Mouse (Mus musculus) CH12.LX (cell line): ENCODE measurements at regions not wholly inside any gene's neighbourhood (a gene's known extent, or its start where the extent isn't known, plus 50 kb on each side); places are given as distances from the start of the nearest gene placed in this dataset.

Experiments
- CTCF ChIP-seq, 2 experiments: IDR thresholded peaks in 1 of 2; conservative IDR thresholded peaks in 1 of 2; 2 replicates each; pipeline ENCODE4 v1.5.1; 2011 to 2012; ENCODE audit warnings: low read depth in 2 of 2, low read length in 2 of 2, improper control_type of control experiment in 1 of 2, inconsistent platforms in 1 of 2, mild to moderate bottlenecking in 1 of 2, moderate library complexity in 1 of 2
- POLR2A ChIP-seq: IDR thresholded peaks from 2 replicates; pipeline ENCODE4 v1.6.1; 2011; ENCODE audit warnings: low read depth, mild to moderate bottlenecking, improper control_type of control experiment, low read length
- TBP ChIP-seq: conservative IDR thresholded peaks from 2 replicates; pipeline ENCODE4 v1.6.1; 2011; ENCODE audit warnings: low read depth, low read length, improper control_type of control experiment
- USF1 ChIP-seq: IDR thresholded peaks from 2 replicates; pipeline ENCODE4 v1.6.1; 2014; ENCODE audit warnings: low read depth, mild to moderate bottlenecking, inconsistent platforms, low read length, improper control_type of control experiment

- TF ChIP-seq CTCF (conservative IDR thresholded peaks at IDR 0.05 in 1 of 2, IDR thresholded peaks at IDR 0.05 in 1 of 2; ENCODE audit: low read depth in 2 of 2, low read length in 2 of 2) (no peak), TBP (no peak), POLR2A (no peak), USF1 (no peak)
These were observed 158.8 kb upstream of the Klf14 start for GRCm38 (mm10) chr6:31117666-31118065.
